Mouse (Mus musculus) lung, embryonic 14.5 days (tissue): Measurements from ENCODE around the gene Tspan18. TPM values are rescaled to one million over a fixed set of nuclear protein-coding genes. Genes with fewer than 3 reads are reported as not detected.

Source experiments
- ATAC-seq: fragments of 200-750 bp; cut with Nextera tagmentation; 2 replicates; pipeline ENCODE4 v1.8.0; 2017; ENCODE audit warnings: mild to moderate bottlenecking, moderate TSS enrichment, moderate library complexity; ENCODE audit not compliant: insufficient read depth
- DNase-seq: peaks from one replicate; pipeline ENCODE4 v3.0.0-alpha.2; 2015
- H3K27ac ChIP-seq: fragments of 300-500 bp; sonication (generic); 2 replicates; pipeline ENCODE4 v1.5.1; 2014; ENCODE audit warnings: low read depth, mild to moderate bottlenecking, moderate library complexity
- H3K27me3 ChIP-seq: fragments of 300-500 bp; sonication (generic); 2 replicates; pipeline ENCODE4 v1.6.1; 2014; ENCODE audit warnings: low read length, control low read depth; ENCODE audit not compliant: insufficient read depth
- H3K36me3 ChIP-seq: fragments of 300-500 bp; sonication (generic); 2 replicates; pipeline ENCODE4 v1.6.1; 2014; ENCODE audit warnings: control low read depth; ENCODE audit not compliant: insufficient read depth
- H3K4me1 ChIP-seq: fragments of 300-500 bp; sonication (generic); 2 replicates; pipeline ENCODE4 v1.6.1; 2014; ENCODE audit warnings: antibody characterized with exemption, control low read depth; ENCODE audit not compliant: insufficient read depth
- H3K4me2 ChIP-seq: fragments of 300-500 bp; sonication (generic); 2 replicates; pipeline ENCODE4 v1.6.1; 2014; ENCODE audit warnings: mild to moderate bottlenecking
- H3K4me3 ChIP-seq: fragments of 300-500 bp; sonication (generic); 2 replicates; pipeline ENCODE4 v1.5.1; 2014; ENCODE audit warnings: low read depth, low read length
- H3K9ac ChIP-seq: fragments of 300-500 bp; sonication (generic); 2 replicates; pipeline ENCODE4 v1.6.1; 2014
- H3K9me3 ChIP-seq: fragments of 300-500 bp; sonication (generic); 2 replicates; pipeline ENCODE4 v1.6.1; 2016; ENCODE audit warnings: low read depth, low read length, control low read depth
- CTCF ChIP-seq: IDR thresholded peaks from 2 replicates; pipeline ENCODE4 v1.5.1; 2016; ENCODE audit warnings: antibody characterized with exemption, low read depth
- WGBS: fragments of 180-500 bp; shearing (Covaris S2); extraction: QIAGEN DNeasy Blood & Tissue Kit; methylation state at CpG from one replicate; pipeline ENCODE4 v1.1.7; 2014; 5-methylcytosine and 5-hydroxymethylcytosine counted together
- polyA plus RNA-seq: library from polyadenylated mRNA; unstranded; fragments of >200 nt; fragmentation: Nextera tagmentation; extraction: Ambion mirVana; gene quantifications from 2 replicates; pipeline ENCODE4 v1.2.1, GENCODE M21; 2014

The Tspan18 gene
- 36.8 and 39.9 TPM in 2 replicates for polyA plus RNA-seq

GRCm38 (mm10) chr2:93333817-93334731 lies at the start of gene Tspan18:
Gene Tspan18, minus strand, starts transcription at chr2:93334505.
- peak within 1 kb of the TSS; percentile 64 for H3K4me3 ChIP-seq
- DNase-seq (peak; percentile 94), ATAC-seq (peak; percentile 91)
- under 1% methylated on average over 94 of the region's 95 CpGs for WGBS
- H3K4me1 ChIP-seq: peaks cover 14% of the 10 kb centered on the region
- H3K9me3 ChIP-seq: no peaks in the 10 kb centered on the region
- no peak for TF ChIP-seq CTCF
- H3K36me3 ChIP-seq: no peaks in the 10 kb centered on the region
- H3K27ac ChIP-seq: peak within 1 kb of the TSS; percentile 81
- no peaks in the 10 kb centered on the region for H3K27me3 ChIP-seq
- H3K4me2 ChIP-seq: peak within 1 kb of the TSS; percentile 98
- H3K9ac ChIP-seq: peak within 1 kb of the TSS; percentile 69

- H3K27ac ChIP-seq: no peak overlapping the region
- ATAC-seq: no peak
- H3K4me2 ChIP-seq: no peak overlapping the region
- no peak for DNase-seq
- no peaks in the 10 kb centered on the region for H3K27me3 ChIP-seq
- no peak for TF ChIP-seq CTCF
- no peaks in the 10 kb centered on the region for H3K4me1 ChIP-seq
- WGBS: 77% methylated on average over 5 of the region's 5 CpGs
- H3K4me3 ChIP-seq: no peak overlapping the region
- H3K36me3 ChIP-seq: no peaks in the 10 kb centered on the region
- no peak overlapping the region for H3K9ac ChIP-seq
- no peaks in the 10 kb centered on the region for H3K9me3 ChIP-seq
Observed at GRCm38 (mm10) chr2:93383831-93384230, 49.5 kb upstream of the Tspan18 start.

GRCm38 (mm10) chr2:93380680-93381089 lies 46.4 kb upstream of the Tspan18 start:
- no peaks in the 10 kb centered on the region for H3K4me1 ChIP-seq
- H3K9me3 ChIP-seq: no peaks in the 10 kb centered on the region
- H3K36me3 ChIP-seq: no peaks in the 10 kb centered on the region
- no peak overlapping the region for H3K27ac ChIP-seq
- ATAC-seq (peak; percentile 53; the same call in 1 of the 2 replicates), DNase-seq (peak; percentile 46)
- H3K4me3 ChIP-seq: no peak overlapping the region
- no peak overlapping the region for H3K4me2 ChIP-seq
- H3K27me3 ChIP-seq: no peaks in the 10 kb centered on the region
- 27% methylated on average over 2 of the region's 2 CpGs for WGBS
- no peak for TF ChIP-seq CTCF
- H3K9ac ChIP-seq: no peak overlapping the region

GRCm38 (mm10) chr2:93377797-93378196 lies 43.5 kb upstream of the Tspan18 start:
- no peak overlapping the region for H3K27ac ChIP-seq
- no peaks in the 10 kb centered on the region for H3K27me3 ChIP-seq
- ATAC-seq (no peak), DNase-seq (no peak)
- H3K4me3 ChIP-seq: no peak overlapping the region
- no peaks in the 10 kb centered on the region for H3K9me3 ChIP-seq
- 56% methylated on average over 15 of the region's 15 CpGs for WGBS
- no peak for TF ChIP-seq CTCF
- no peaks in the 10 kb centered on the region for H3K4me1 ChIP-seq
- no peak overlapping the region for H3K9ac ChIP-seq
- H3K4me2 ChIP-seq: no peak overlapping the region
- no peaks in the 10 kb centered on the region for H3K36me3 ChIP-seq

- Histone ChIP-seq H3K4me3 (no peak overlapping the region), H3K9me3 (no peaks in the 10 kb centered on the region), H3K4me1 (no peaks in the 10 kb centered on the region), H3K27ac (no peak overlapping the region), H3K36me3 (no peaks in the 10 kb centered on the region), H3K27me3 (no peaks in the 10 kb centered on the region), H3K9ac (no peak overlapping the region), H3K4me2 (no peak overlapping the region)
- ATAC-seq: no peak
- 91% methylated on average over 3 of the region's 3 CpGs for WGBS
- TF ChIP-seq CTCF: no peak
- DNase-seq: no peak
Observed at GRCm38 (mm10) chr2:93377157-93377556, 42.9 kb upstream of the Tspan18 start.

- Histone ChIP-seq H3K4me2 (no peak overlapping the region), H3K36me3 (no peaks in the 10 kb centered on the region), H3K4me1 (no peaks in the 10 kb centered on the region; the same call in 1 of the 2 replicates), H3K9me3 (no peaks in the 10 kb centered on the region), H3K4me3 (no peak overlapping the region), H3K27ac (no peak overlapping the region), H3K9ac (no peak overlapping the region), H3K27me3 (no peaks in the 10 kb centered on the region)
- ATAC-seq (no peak), DNase-seq (no peak)
- TF ChIP-seq CTCF: no peak
- WGBS: 96% methylated on average over 10 of the region's 10 CpGs
Observed at GRCm38 (mm10) chr2:93372872-93373271, 38.6 kb upstream of the Tspan18 start.

GRCm38 (mm10) chr2:93372097-93372571 lies 37.8 kb upstream of the Tspan18 start:
- no peak overlapping the region for H3K4me2 ChIP-seq
- no peak overlapping the region for H3K4me3 ChIP-seq
- H3K27ac ChIP-seq: no peak overlapping the region
- no peaks in the 10 kb centered on the region for H3K27me3 ChIP-seq
- no peaks in the 10 kb centered on the region for H3K9me3 ChIP-seq
- DNase-seq (peak; percentile 66), ATAC-seq (peak; percentile 58)
- no peak for TF ChIP-seq CTCF
- H3K9ac ChIP-seq: no peak overlapping the region
- no peaks in the 10 kb centered on the region; the same call in 1 of the 2 replicates for H3K4me1 ChIP-seq
- no peaks in the 10 kb centered on the region for H3K36me3 ChIP-seq
- whole genome bisulfite sequencing: 4% methylated on average over 3 of the region's 6 CpGs
